8 mouse cellular contexts compared by ENCODE assay signal in the genomic region with DNA sequence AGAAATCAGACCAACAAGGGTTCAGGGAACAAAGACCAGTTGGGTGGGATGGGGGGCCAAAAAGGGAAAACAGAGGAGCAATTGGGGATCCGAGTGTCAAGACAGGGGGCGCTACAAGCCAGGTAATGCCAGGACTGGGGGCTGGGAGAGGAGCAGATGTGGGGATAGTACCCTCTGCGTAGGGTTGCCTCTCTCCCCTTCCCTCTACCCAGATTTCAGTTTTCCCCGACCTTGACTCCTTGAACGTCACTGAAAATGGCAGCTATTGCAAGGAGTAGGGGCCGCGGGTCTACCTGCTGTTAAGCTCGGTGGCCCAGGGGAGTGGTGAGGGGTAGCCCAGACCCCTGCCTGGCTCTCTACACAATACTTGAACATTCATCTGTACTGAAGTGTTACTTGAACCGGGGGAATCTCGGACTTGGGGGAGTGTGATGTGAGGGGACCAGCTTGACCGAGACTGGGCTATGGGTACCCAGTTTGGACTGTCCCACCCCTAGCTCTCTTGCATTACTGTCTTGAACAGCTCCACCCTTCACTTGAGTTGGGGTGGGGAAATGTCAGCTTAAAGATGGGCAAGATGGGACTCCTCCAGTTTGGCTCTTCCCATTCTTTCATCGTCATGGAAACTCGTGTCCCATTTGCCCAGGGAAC. TPM values are rescaled to one million over a fixed set of nuclear protein-coding genes. Genes with fewer than 3 reads are reported as not detected.
DNase-seq lines count a peak whose midpoint lies in the region; ATAC-seq lines count a peak whose summit lies in the region.

No protein-coding gene starts in this region.

- H3K4me3 ChIP-seq in hindbrain, embryonic 12.5 days = no peak overlapping the region
- H3K4me3 ChIP-seq in midbrain, embryonic 10.5 days = peak overlapping the region; percentile 61

- H3K4me2 ChIP-seq in hindbrain, embryonic 12.5 days (replicated peaks) = no peak overlapping the region

- H3K27ac ChIP-seq in hindbrain, embryonic 12.5 days = peak overlapping the region; percentile 60
- H3K27ac ChIP-seq in midbrain, embryonic 10.5 days (replicated peaks) = peak overlapping the region; percentile 68

- no peak overlapping the region for H3K9ac ChIP-seq in hindbrain, embryonic 12.5 days

- H3K9me3 ChIP-seq in hindbrain, embryonic 12.5 days (replicated peaks) = no peaks in the 10 kb centered on the region
- H3K9me3 ChIP-seq in midbrain, embryonic 10.5 days (replicated peaks) = no peaks in the 10 kb centered on the region

- ATAC-seq in hindbrain, embryonic 12.5 days (ENCODE audit: low FRiP score) = no peak
- no peak for ATAC-seq in monocyte, adult 5-6 weeks (replicated peaks; ENCODE audit: insufficient number of reproducible peaks, low FRiP score, low TSS enrichment, poor library complexity, severe bottlenecking)

- DNase-seq in cerebellum, adult 9-10 months = peak; percentile 63
- no peak for DNase-seq in cerebellum, adult 11-12 months
- DNase-seq in retina, postnatal 1 day = peak; percentile 24
- no peak for DNase-seq in retina, embryonic 14.5 days (ENCODE audit: low spot score)
- no peak for DNase-seq in midbrain, embryonic 10.5 days (ENCODE audit: low spot score)
- DNase-seq in right cerebral cortex, postnatal 25 days = no peak

- 46% methylated on average over 12 of the region's 13 CpGs for WGBS in hindbrain, embryonic 12.5 days
- 48% methylated on average over 13 of the region's 13 CpGs for WGBS in midbrain, embryonic 10.5 days

- peaks cover 30% of the 10 kb centered on the region for H3K4me1 ChIP-seq in hindbrain, embryonic 12.5 days
- peaks cover 39% of the 10 kb centered on the region for H3K4me1 ChIP-seq in midbrain, embryonic 10.5 days

- no peaks in the 10 kb centered on the region for H3K27me3 ChIP-seq in hindbrain, embryonic 12.5 days
- H3K27me3 ChIP-seq in midbrain, embryonic 10.5 days (ENCODE audit: low read depth, poor library complexity, severe bottlenecking) = no peaks in the 10 kb centered on the region

- H3K36me3 ChIP-seq in hindbrain, embryonic 12.5 days = peaks cover 48% of the 10 kb centered on the region
- peaks cover 51% of the 10 kb centered on the region for H3K36me3 ChIP-seq in midbrain, embryonic 10.5 days

RNA-seq across cellular contexts. Expression of gene Orai3, which starts 1.1 kb away (rescaled TPM):
- 9.6 and 10.0 TPM in 2 replicates for polyA plus RNA-seq in hindbrain, embryonic 12.5 days (2016; fragmentation: Nextera tagmentation; extraction: Ambion mirVana)
- polyA plus RNA-seq in midbrain, embryonic 10.5 days (2016; fragmentation: Nextera tagmentation; extraction: Ambion mirVana) = 8.3 and 10.1 TPM in 2 replicates
- total RNA-seq in monocyte, adult 5-6 weeks (2017) = 31.9 to 44.5 TPM (median 35.2 TPM) in 3 replicates

RNA-seq across cellular contexts. Expression of gene Setd1a, which starts 8.0 kb away (rescaled TPM):
- polyA plus RNA-seq in hindbrain, embryonic 12.5 days (2016; fragmentation: Nextera tagmentation; extraction: Ambion mirVana) = 19.8 and 23.4 TPM in 2 replicates
- polyA plus RNA-seq in midbrain, embryonic 10.5 days (2016; fragmentation: Nextera tagmentation; extraction: Ambion mirVana) = 13.4 and 14.7 TPM in 2 replicates
- total RNA-seq in monocyte, adult 5-6 weeks (2017) = 5.2 to 14.9 TPM (median 7.7 TPM) in 3 replicates

RNA-seq across cellular contexts. Expression of gene Gm49388, which starts 16.9 kb away (rescaled TPM):
- polyA plus RNA-seq in hindbrain, embryonic 12.5 days (2016; fragmentation: Nextera tagmentation; extraction: Ambion mirVana) = not detected in 2 replicates
- polyA plus RNA-seq in midbrain, embryonic 10.5 days (2016; fragmentation: Nextera tagmentation; extraction: Ambion mirVana) = 0.35 TPM in 1 of 2 replicates, not detected in the other
- total RNA-seq in monocyte, adult 5-6 weeks (2017) = 0.87 to 3.2 TPM (median 2.2 TPM) in 3 replicates

RNA-seq across cellular contexts. Expression of gene Fbxl19, which starts 24.1 kb away (rescaled TPM):
- 10.7 and 11.4 TPM in 2 replicates for polyA plus RNA-seq in hindbrain, embryonic 12.5 days (2016; fragmentation: Nextera tagmentation; extraction: Ambion mirVana)
- 7.9 and 8.3 TPM in 2 replicates for polyA plus RNA-seq in midbrain, embryonic 10.5 days (2016; fragmentation: Nextera tagmentation; extraction: Ambion mirVana)
- 2.1 to 8.5 TPM (median 3.1 TPM) in 3 replicates for total RNA-seq in monocyte, adult 5-6 weeks (2017)

RNA-seq across cellular contexts. Expression of gene Hsd3b7, which starts 31.9 kb away (rescaled TPM):
- 8.6 and 8.8 TPM in 2 replicates for polyA plus RNA-seq in hindbrain, embryonic 12.5 days (2016; fragmentation: Nextera tagmentation; extraction: Ambion mirVana)
- 5.0 and 7.2 TPM in 2 replicates for polyA plus RNA-seq in midbrain, embryonic 10.5 days (2016; fragmentation: Nextera tagmentation; extraction: Ambion mirVana)
- total RNA-seq in monocyte, adult 5-6 weeks (2017) = 8.6 to 11.1 TPM (median 9.4 TPM) in 3 replicates

Comparison
In these comparisons a context has a peak if more than half of its experiments do, and no peak if none do; other contexts are left out.
1. DNase-seq: peak in cerebellum, adult 9-10 months (single experiment) and retina, postnatal 1 day (single experiment); none in cerebellum, adult 11-12 months (single experiment), retina, embryonic 14.5 days (single experiment), midbrain, embryonic 10.5 days (single experiment) and right cerebral cortex, postnatal 25 days (single experiment).